Mouse (Mus musculus) liver, adult 2 months (tissue): ENCODE results near the gene Sf3b6. TPM values are rescaled to one million over a fixed set of nuclear protein-coding genes. Genes with fewer than 3 reads are reported as not detected.
"Not testable (repeated sequence)": the region's sequence is repeated elsewhere in the genome, so short reads cannot be mapped to it uniquely, and the experiment has no call there.

Experiments
- DNase-seq: peaks from one replicate; pipeline ENCODE4 v3.0.0-alpha.2; 2011; ENCODE audit warnings: low read depth, low spot score; ENCODE audit errors: extremely low read depth
- H3K27ac ChIP-seq: fragments of 200-500 bp; replicated peaks from 2 replicates; pipeline ENCODE4 v1.5.1; 2012; ENCODE audit warnings: low read depth, mild to moderate bottlenecking, control low read depth, inconsistent platforms, low read length; ENCODE audit not compliant: insufficient read depth
- H3K27me3 ChIP-seq: fragments of 200-500 bp; 2 replicates; pipeline ENCODE4 v1.6.1; 2012; ENCODE audit warnings: mild to moderate bottlenecking, moderate library complexity, low read length, inconsistent platforms; ENCODE audit not compliant: control insufficient read depth, insufficient read depth
- H3K36me3 ChIP-seq: fragments of 200-500 bp; 2 replicates; pipeline ENCODE4 v1.6.1; 2012; ENCODE audit warnings: low read length, inconsistent platforms; ENCODE audit not compliant: control insufficient read depth, insufficient read depth
- H3K4me1 ChIP-seq: fragments of 200-500 bp; 2 replicates; pipeline ENCODE4 v1.6.1; 2011; ENCODE audit warnings: low read length; ENCODE audit not compliant: control insufficient read depth, insufficient read depth
- H3K4me3 ChIP-seq: fragments of 200-500 bp; 2 replicates; pipeline ENCODE4 v1.5.1; 2011; ENCODE audit warnings: low read depth, mild to moderate bottlenecking, control low read depth, low read length, moderate library complexity; ENCODE audit not compliant: insufficient read depth
- H3K79me2 ChIP-seq: fragments of 200-500 bp; 2 replicates; pipeline ENCODE4 v1.6.1; 2012; ENCODE audit warnings: inconsistent platforms, mild to moderate bottlenecking, low read length, moderate library complexity; ENCODE audit not compliant: control insufficient read depth, insufficient read depth
- H3K9ac ChIP-seq: fragments of 200-500 bp; 2 replicates; pipeline ENCODE4 v1.6.1; 2012; ENCODE audit warnings: low read depth, mild to moderate bottlenecking, control low read depth, inconsistent platforms, low read length
- CTCF ChIP-seq: fragments of 200-500 bp; IDR thresholded peaks from 2 replicates; pipeline ENCODE4 v1.5.1; 2011; ENCODE audit warnings: low read depth, low read length, control low read depth
- POLR2A ChIP-seq: fragments of 200-500 bp; IDR thresholded peaks from 2 replicates; pipeline ENCODE4 v1.6.1; 2011; ENCODE audit warnings: low read length, control low read depth; ENCODE audit not compliant: insufficient read depth; ENCODE audit errors: extremely low read depth
- WGBS: fragments of 180-500 bp; shearing (Covaris S2); methylation state at CpG from one replicate; pipeline ENCODE4 v1.1.7; 2018; 5-methylcytosine and 5-hydroxymethylcytosine counted together
- polyA plus RNA-seq: library from polyadenylated mRNA; depleted of rRNA; stranded (reverse); fragments of >200 nt; gene quantifications from 2 replicates; pipeline ENCODE4 v1.2.3, GENCODE M21; 2012
- total RNA-seq: library from RNA; depleted of rRNA; stranded (reverse); fragments of >200 nt; gene quantifications from 2 replicates; pipeline ENCODE4 v1.2.3, GENCODE M21; 2014

Sf3b6 gene
- total and polyA plus RNA-seq, 2 experiments, result 14.3 to 67.3 TPM

DNA sequence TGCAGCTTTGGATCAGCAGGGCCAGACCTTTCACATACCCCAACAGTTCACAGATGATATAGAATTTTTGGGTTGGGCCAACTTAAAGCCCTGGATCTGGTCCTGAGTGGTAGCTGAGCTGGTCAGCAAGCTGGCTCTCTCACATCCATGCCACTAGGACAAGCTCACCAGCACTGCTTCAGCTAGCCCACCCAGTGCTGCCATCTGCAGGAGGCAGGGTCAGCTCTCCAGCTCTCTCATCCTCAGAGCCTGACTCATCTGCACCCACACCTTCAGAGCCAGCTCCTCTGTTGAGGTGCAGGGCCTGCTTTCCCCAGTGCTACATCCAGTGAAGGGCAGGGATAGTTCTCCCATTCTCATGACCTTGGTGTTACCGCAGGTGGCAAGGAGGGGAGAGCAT lies 23.6 kb upstream of the Sf3b6 start:
- no peaks in the 10 kb centered on the region for H3K27me3 ChIP-seq
- H3K36me3 ChIP-seq, result no peaks in the 10 kb centered on the region
- H3K4me1 ChIP-seq, result no peaks in the 10 kb centered on the region
- no peak for TF ChIP-seq POLR2A
- TF ChIP-seq CTCF, result peak; percentile 57
- H3K4me3 ChIP-seq, result no peak overlapping the region
- H3K27ac ChIP-seq, result no peak overlapping the region
- WGBS, result 64% methylated on average over 1 of the region's 1 CpGs
- no peak overlapping the region for H3K9ac ChIP-seq
- no peaks in the 10 kb centered on the region for H3K79me2 ChIP-seq
- DNase-seq, result no peak

DNA sequence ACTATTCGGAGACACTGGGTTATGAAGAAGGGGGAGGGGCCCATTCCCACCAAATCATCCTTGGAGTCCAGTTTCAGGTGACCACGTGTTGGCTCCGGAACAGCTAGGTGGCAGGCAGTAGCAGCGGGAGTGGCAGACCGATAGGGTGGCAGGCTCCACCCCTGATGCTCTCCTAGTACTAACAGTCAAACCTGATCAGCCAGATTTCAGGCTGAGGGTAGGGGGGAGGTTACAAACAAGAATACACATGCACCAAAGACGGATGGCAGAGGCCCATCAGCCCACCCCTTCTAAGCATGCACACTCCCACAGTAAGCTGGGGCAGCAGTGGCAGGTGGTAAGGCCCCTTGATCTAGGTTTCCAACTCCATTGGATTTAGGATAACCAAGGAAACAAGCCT lies 19.9 kb upstream of the Sf3b6 start:
- WGBS, result 81% methylated on average over 6 of the region's 6 CpGs
- H3K27me3 ChIP-seq, H3K36me3 ChIP-seq, H3K4me1 ChIP-seq, H3K79me2 ChIP-seq, H3K4me3 ChIP-seq, H3K27ac ChIP-seq, H3K9ac ChIP-seq, DNase-seq: not testable (repeated sequence)

DNA sequence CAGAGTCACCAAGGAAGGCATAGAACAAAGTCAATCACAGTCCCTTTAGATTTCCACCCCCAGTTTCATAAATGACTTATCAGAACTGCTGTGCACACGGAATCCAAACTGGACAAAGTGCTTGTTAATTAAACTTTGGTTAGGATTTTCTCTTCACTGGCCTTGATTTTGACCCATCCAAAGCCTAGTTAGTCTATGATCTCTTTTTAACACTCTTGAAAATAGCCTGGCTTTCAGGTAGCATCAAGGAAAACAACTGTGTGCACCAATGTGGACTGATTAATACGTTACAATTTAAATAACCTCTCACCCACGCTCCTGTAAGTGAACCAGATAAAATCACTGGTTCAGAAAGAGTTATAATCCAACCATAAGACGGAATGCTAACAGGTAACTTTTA lies 6.3 kb upstream of the Sf3b6 start:
- no peaks in the 10 kb centered on the region for H3K36me3 ChIP-seq
- no peaks in the 10 kb centered on the region for H3K79me2 ChIP-seq
- TF ChIP-seq CTCF, result no peak
- no peak for TF ChIP-seq POLR2A
- no peak overlapping the region for H3K9ac ChIP-seq
- no peaks in the 10 kb centered on the region for H3K27me3 ChIP-seq
- no peak for DNase-seq
- H3K27ac ChIP-seq, result no peak overlapping the region
- no peaks in the 10 kb centered on the region for H3K4me1 ChIP-seq
- H3K4me3 ChIP-seq, result no peak overlapping the region
- WGBS, result 86% methylated on average over 4 of the region's 4 CpGs

DNA sequence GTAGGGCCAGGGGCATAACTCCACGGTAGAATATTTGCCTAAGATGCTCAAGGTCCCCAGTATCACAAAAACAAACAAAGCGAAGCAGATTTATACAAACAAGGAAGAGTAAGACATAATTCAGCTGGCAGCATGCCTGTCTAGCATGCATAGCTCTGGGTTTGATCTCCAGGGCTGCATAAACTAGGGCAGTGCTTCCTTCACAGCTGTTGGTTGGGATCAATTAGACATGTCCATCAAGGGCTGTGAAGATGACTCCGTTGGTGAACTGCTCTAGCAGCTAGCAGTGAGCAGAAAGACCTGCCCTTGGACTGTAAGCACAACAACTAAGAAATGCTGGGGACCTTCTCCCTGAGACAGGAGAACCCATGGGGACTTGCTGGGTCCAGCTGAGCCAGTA lies 5.6 kb upstream of the Sf3b6 start:
- H3K9ac ChIP-seq, result no peak overlapping the region
- no peak overlapping the region for H3K27ac ChIP-seq
- peaks cover 3% of the 10 kb centered on the region; the same call in 1 of the 2 replicates for H3K4me1 ChIP-seq
- H3K79me2 ChIP-seq, result no peaks in the 10 kb centered on the region
- no peaks in the 10 kb centered on the region for H3K36me3 ChIP-seq
- WGBS, result 44% methylated on average over 3 of the region's 3 CpGs
- TF ChIP-seq CTCF (no peak), POLR2A (no peak)
- H3K27me3 ChIP-seq, result no peaks in the 10 kb centered on the region
- no peak for DNase-seq
- H3K4me3 ChIP-seq, result no peak overlapping the region

DNA sequence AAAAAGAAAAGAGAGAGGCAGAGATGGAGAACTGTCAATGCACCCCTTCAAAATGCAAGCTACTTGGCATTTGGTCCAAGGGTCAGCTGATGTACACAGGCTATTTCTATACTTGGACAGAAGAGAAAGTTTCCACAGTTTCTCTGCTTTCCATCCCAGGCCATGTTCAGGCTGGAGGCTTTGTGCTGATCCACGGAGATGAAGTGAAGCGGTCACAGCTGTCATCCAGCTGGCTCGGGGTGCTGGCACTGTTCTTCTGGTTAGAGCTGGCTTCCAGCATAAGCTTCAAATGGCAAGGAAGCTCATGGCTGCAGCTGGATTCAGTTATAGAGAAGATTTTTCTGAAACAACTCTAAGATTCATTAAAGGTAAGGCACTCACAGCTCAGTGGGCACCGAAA lies 3.7 kb upstream of the Sf3b6 start:
- WGBS, result 91% methylated on average over 4 of the region's 4 CpGs

DNA sequence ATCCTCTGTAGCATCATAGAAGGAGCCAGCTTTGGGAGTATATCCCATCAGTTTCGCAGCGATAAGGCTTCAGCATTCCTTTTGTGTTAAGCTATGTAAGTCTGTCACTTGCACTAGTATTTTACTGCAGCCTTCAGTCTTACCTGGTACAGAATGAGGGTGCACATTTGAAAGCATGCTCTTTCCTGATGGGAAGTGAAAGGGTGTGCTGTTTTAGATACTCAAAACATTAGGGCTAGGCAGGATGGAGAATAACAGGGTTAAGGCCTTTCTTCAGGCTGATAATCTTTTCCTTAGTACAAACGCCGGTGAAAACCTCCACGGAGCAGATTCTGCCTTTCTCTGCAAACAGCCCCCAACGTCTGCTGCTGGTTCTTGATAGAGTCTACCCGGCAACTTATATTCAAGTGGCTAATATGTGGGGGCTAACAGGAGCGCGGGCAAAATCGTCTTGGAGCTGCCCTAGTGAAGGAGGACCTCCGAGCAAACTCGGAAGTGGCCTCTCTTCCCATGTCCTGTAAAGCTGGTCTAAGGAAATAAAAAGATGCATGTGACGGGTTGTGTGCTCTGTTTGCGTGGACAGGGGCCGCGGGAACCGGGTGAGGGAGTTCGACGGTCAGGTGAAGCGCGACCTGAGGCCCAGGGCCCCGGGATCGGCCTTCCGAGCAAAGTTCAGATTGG lies 524 bp upstream of the Sf3b6 start:
- peak overlapping the region; percentile 64 for H3K4me3 ChIP-seq
- peaks cover 14% of the 10 kb centered on the region for H3K36me3 ChIP-seq
- no peak for TF ChIP-seq CTCF
- no peak for TF ChIP-seq POLR2A
- WGBS, result 13% methylated on average over 24 of the region's 24 CpGs
- no peaks in the 10 kb centered on the region; the same call in 1 of the 2 replicates for H3K79me2 ChIP-seq
- peak overlapping the region; percentile 69 for H3K9ac ChIP-seq
- no peaks in the 10 kb centered on the region for H3K27me3 ChIP-seq
- peak; percentile 16 for DNase-seq
- H3K4me1 ChIP-seq, result peaks cover 8% of the 10 kb centered on the region; the same call in 1 of the 2 replicates
- peak overlapping the region; percentile 84 for H3K27ac ChIP-seq

More for the DNA sequence above, 3.7 kb upstream of the Sf3b6 start:
- no peak overlapping the region for H3K9ac ChIP-seq
- H3K79me2 ChIP-seq, result no peaks in the 10 kb centered on the region; the same call in 1 of the 2 replicates
- DNase-seq, result no peak
- no peak overlapping the region for H3K4me3 ChIP-seq
- peaks cover 8% of the 10 kb centered on the region; the same call in 1 of the 2 replicates for H3K4me1 ChIP-seq
- no peak for TF ChIP-seq CTCF
- no peak for TF ChIP-seq POLR2A
- H3K36me3 ChIP-seq, result no peaks in the 10 kb centered on the region
- H3K27ac ChIP-seq, result no peak overlapping the region
- H3K27me3 ChIP-seq, result no peaks in the 10 kb centered on the region
